Mouse (Mus musculus) lung, embryonic 14.5 days (tissue): Measurements from ENCODE around the gene Med11. TPM values are rescaled to one million over a fixed set of nuclear protein-coding genes. Genes with fewer than 3 reads are reported as not detected.
"Not testable (repeated sequence)": the region's sequence is repeated elsewhere in the genome, so short reads cannot be mapped to it uniquely, and the experiment has no call there.

Experiments
- ATAC-seq: fragments of 200-750 bp; cut with Nextera tagmentation; 2 replicates; pipeline ENCODE4 v1.8.0; 2017; ENCODE audit warnings: mild to moderate bottlenecking, moderate TSS enrichment, moderate library complexity; ENCODE audit not compliant: insufficient read depth
- DNase-seq: peaks from one replicate; pipeline ENCODE4 v3.0.0-alpha.2; 2015
- H3K27ac ChIP-seq: fragments of 300-500 bp; sonication (generic); 2 replicates; pipeline ENCODE4 v1.5.1; 2014; ENCODE audit warnings: low read depth, mild to moderate bottlenecking, moderate library complexity
- H3K27me3 ChIP-seq: fragments of 300-500 bp; sonication (generic); 2 replicates; pipeline ENCODE4 v1.6.1; 2014; ENCODE audit warnings: low read length, control low read depth; ENCODE audit not compliant: insufficient read depth
- H3K36me3 ChIP-seq: fragments of 300-500 bp; sonication (generic); 2 replicates; pipeline ENCODE4 v1.6.1; 2014; ENCODE audit warnings: control low read depth; ENCODE audit not compliant: insufficient read depth
- H3K4me1 ChIP-seq: fragments of 300-500 bp; sonication (generic); 2 replicates; pipeline ENCODE4 v1.6.1; 2014; ENCODE audit warnings: antibody characterized with exemption, control low read depth; ENCODE audit not compliant: insufficient read depth
- H3K4me2 ChIP-seq: fragments of 300-500 bp; sonication (generic); 2 replicates; pipeline ENCODE4 v1.6.1; 2014; ENCODE audit warnings: mild to moderate bottlenecking
- H3K4me3 ChIP-seq: fragments of 300-500 bp; sonication (generic); 2 replicates; pipeline ENCODE4 v1.5.1; 2014; ENCODE audit warnings: low read depth, low read length
- H3K9ac ChIP-seq: fragments of 300-500 bp; sonication (generic); 2 replicates; pipeline ENCODE4 v1.6.1; 2014
- H3K9me3 ChIP-seq: fragments of 300-500 bp; sonication (generic); 2 replicates; pipeline ENCODE4 v1.6.1; 2016; ENCODE audit warnings: low read depth, low read length, control low read depth
- CTCF ChIP-seq: IDR thresholded peaks from 2 replicates; pipeline ENCODE4 v1.5.1; 2016; ENCODE audit warnings: antibody characterized with exemption, low read depth
- WGBS: fragments of 180-500 bp; shearing (Covaris S2); extraction: QIAGEN DNeasy Blood & Tissue Kit; methylation state at CpG from one replicate; pipeline ENCODE4 v1.1.7; 2014; 5-methylcytosine and 5-hydroxymethylcytosine counted together
- polyA plus RNA-seq: library from polyadenylated mRNA; unstranded; fragments of >200 nt; fragmentation: Nextera tagmentation; extraction: Ambion mirVana; gene quantifications from 2 replicates; pipeline ENCODE4 v1.2.1, GENCODE M21; 2014

Med11 gene
- polyA plus RNA-seq, 1 experiment from 2014 or later, result 47.9 TPM

- Histone ChIP-seq H3K4me2 (no peak overlapping the region), H3K4me3 (no peak overlapping the region), H3K9me3 (no peaks in the 10 kb centered on the region), H3K27me3 (peaks cover 13% of the 10 kb centered on the region), H3K9ac (no peak overlapping the region), H3K36me3 (no peaks in the 10 kb centered on the region), H3K27ac (no peak overlapping the region), H3K4me1 (0 out of 2 replicates have a peak, but pooled peaks cover 8% of the 10 kb centered on the region)
- 74% methylated on average over 5 of the region's 5 CpGs for WGBS
- DNase-seq (no peak), ATAC-seq (no peak)
- TF ChIP-seq CTCF, result no peak
These were observed 12.3 kb downstream of the Med11 start for GRCm38 (mm10) chr11:70463970-70464369.

GRCm38 (mm10) chr11:70465211-70465610 is 13.5 kb downstream of the Med11 start:
- peak; percentile 33 for DNase-seq
- no peak overlapping the region for H3K27ac ChIP-seq
- no peak for TF ChIP-seq CTCF
- H3K4me2 ChIP-seq, result peak overlapping the region; percentile 57
- peak overlapping the region; percentile 26; the same call in 1 of the 2 replicates for H3K4me3 ChIP-seq
- H3K9ac ChIP-seq, result peak overlapping the region; percentile 2
- H3K36me3 ChIP-seq, result no peaks in the 10 kb centered on the region
- peaks cover 12% of the 10 kb centered on the region; the same call in 1 of the 2 replicates for H3K27me3 ChIP-seq
- 0 out of 2 replicates have a peak, but pooled peaks cover 6% of the 10 kb centered on the region for H3K4me1 ChIP-seq
- H3K9me3 ChIP-seq, result no peaks in the 10 kb centered on the region
- peak; percentile 40; the same call in 1 of the 2 replicates for ATAC-seq
- WGBS, result 27% methylated on average over 16 of the region's 16 CpGs

GRCm38 (mm10) chr11:70465824-70466223 is 14.1 kb downstream of the Med11 start:
- no peak for TF ChIP-seq CTCF
- DNase-seq (peak; percentile 84), ATAC-seq (peak; percentile 56)
- H3K27me3 ChIP-seq, result peaks cover 9% of the 10 kb centered on the region; the same call in 1 of the 2 replicates
- no peaks in the 10 kb centered on the region for H3K9me3 ChIP-seq
- H3K4me2 ChIP-seq, result peak overlapping the region; percentile 57
- 0 out of 2 replicates have a peak, but pooled peaks cover 6% of the 10 kb centered on the region for H3K4me1 ChIP-seq
- 3% methylated on average over 23 of the region's 23 CpGs for WGBS
- no peak overlapping the region for H3K27ac ChIP-seq
- H3K36me3 ChIP-seq, result no peaks in the 10 kb centered on the region
- peak overlapping the region; percentile 31; the same call in 1 of the 2 replicates for H3K9ac ChIP-seq
- H3K4me3 ChIP-seq, result peak overlapping the region; percentile 26

- Histone ChIP-seq H3K27ac (peak overlapping the region; percentile 54), H3K4me3 (no peak overlapping the region), H3K36me3 (no peaks in the 10 kb centered on the region), H3K4me1 (0 out of 2 replicates have a peak, but pooled peaks cover 6% of the 10 kb centered on the region), H3K9me3 (no peaks in the 10 kb centered on the region), H3K27me3 (peaks cover 9% of the 10 kb centered on the region; the same call in 1 of the 2 replicates), H3K4me2 (no peak overlapping the region), H3K9ac (no peak overlapping the region)
- no peak for TF ChIP-seq CTCF
- no peak for ATAC-seq
- no peak for DNase-seq
- 62% methylated on average over 5 of the region's 5 CpGs for WGBS
These were observed 16.3 kb downstream of the Med11 start for GRCm38 (mm10) chr11:70467902-70468619.

GRCm38 (mm10) chr11:70469764-70470163 is 18.0 kb downstream of the Med11 start:
- ATAC-seq (no peak), DNase-seq (no peak)
- Histone ChIP-seq H3K36me3 (no peaks in the 10 kb centered on the region), H3K27ac (no peak overlapping the region), H3K9ac (no peak overlapping the region), H3K4me1 (0 out of 2 replicates have a peak, but pooled peaks cover 4% of the 10 kb centered on the region), H3K4me2 (no peak overlapping the region), H3K9me3 (no peaks in the 10 kb centered on the region), H3K27me3 (no peaks in the 10 kb centered on the region), H3K4me3 (no peak overlapping the region)
- TF ChIP-seq CTCF, result no peak
- WGBS, result 93% methylated on average over 3 of the region's 3 CpGs

- H3K4me1 ChIP-seq, result no peaks in the 10 kb centered on the region
- H3K27ac ChIP-seq, result no peak overlapping the region
These were observed 21.0 kb downstream of the Med11 start for GRCm38 (mm10) chr11:70472716-70473115.

GRCm38 (mm10) chr11:70473291-70473690 is 21.6 kb downstream of the Med11 start:
- ATAC-seq, DNase-seq, H3K9ac ChIP-seq, H3K36me3 ChIP-seq, H3K27me3 ChIP-seq, H3K4me3 ChIP-seq, H3K9me3 ChIP-seq, H3K4me1 ChIP-seq, H3K4me2 ChIP-seq, H3K27ac ChIP-seq: not testable (repeated sequence)
- whole genome bisulfite sequencing, result 87% methylated on average over 5 of the region's 5 CpGs

More at GRCm38 (mm10) chr11:70472716-70473115, 21.0 kb downstream of the Med11 start:
- H3K4me2 ChIP-seq, result no peak overlapping the region
- no peaks in the 10 kb centered on the region for H3K9me3 ChIP-seq
- no peak for DNase-seq
- H3K27me3 ChIP-seq, result no peaks in the 10 kb centered on the region
- TF ChIP-seq CTCF, result no peak
- H3K36me3 ChIP-seq, result no peaks in the 10 kb centered on the region
- no peak overlapping the region for H3K4me3 ChIP-seq
- no peak overlapping the region for H3K9ac ChIP-seq
- ATAC-seq, result no peak
